Mouse (Mus musculus) spleen, adult 12 weeks (tissue): ENCODE data around the gene Cc2d1a.
A peak's percentile ranks its signal among the peaks of the same experiment; 100 is the strongest.

Experiments
- DNase-seq: peaks from one replicate; pipeline ENCODE4 v3.0.0; 2022; ENCODE audit warnings: low spot score

Gene Cc2d1a

DNA sequence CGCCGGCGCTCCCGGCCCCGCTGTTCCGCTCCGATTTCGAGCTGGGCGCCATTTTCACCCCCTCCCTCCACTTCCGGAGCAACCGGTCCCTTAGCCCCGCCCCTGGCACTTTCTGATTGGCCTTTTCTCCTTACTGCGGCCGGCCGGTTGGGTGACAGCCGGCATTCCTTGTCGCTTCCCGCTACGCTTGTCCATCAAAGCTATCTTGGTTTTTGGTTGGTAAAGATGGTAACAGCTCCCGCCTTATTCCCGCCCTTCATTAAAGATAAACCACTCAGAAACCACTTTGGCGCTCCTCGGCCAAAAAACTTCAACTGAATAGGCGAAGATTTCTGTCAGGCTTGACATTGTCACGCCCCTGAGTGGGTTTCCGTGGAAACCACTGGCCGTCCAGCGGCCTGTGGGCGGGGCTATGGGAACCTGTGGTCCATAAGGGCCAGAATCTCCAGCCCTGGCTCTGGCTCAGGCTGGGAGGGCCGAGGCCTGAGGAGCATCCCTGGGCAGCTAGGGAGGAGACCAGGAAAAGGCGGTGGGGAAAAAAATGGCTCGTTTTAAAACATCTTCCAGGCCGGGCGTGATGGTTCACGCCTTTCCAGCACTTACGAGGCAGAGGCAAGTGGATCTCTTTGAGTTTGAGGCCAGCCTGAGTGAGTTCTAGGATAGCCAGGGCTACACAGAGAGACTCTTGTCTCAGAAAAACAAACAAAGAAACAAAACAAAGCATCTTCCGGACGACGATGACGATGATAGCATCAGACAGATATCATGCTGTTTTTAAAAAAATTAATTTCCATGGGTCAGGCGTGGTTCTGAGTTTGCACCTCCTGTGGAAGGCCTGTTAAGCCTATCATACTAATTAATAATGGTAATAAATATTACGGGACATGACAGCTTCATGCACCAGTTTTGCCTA lies 42.8 kb downstream of the Cc2d1a start, which contains the start of gene Dcaf15:
Gene Dcaf15, minus strand, starts transcription at position 72 of the 913 bp plus-strand sequence.
- DNase-seq = peak; percentile 94

DNA sequence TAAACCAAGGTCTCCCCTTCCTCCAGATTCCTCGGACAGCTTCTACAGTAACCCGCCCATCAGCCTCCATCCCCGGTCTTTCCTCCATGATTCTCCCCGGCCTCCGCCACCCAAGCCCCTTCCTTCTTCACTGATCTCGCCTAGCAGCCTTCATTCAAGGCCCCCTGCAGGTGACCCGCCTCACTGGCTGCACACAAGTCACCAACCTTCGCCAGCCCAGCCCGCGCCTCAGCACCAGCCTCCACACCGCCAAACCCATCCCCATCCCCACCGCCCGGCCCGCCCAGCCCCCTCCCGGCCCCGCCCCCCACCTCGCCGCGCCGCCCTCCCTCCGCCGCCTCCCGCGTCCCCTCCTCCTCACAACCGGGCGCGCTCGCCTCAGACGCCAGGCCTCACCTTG lies 43.5 kb downstream of the Cc2d1a start:
- no peak for DNase-seq

DNA sequence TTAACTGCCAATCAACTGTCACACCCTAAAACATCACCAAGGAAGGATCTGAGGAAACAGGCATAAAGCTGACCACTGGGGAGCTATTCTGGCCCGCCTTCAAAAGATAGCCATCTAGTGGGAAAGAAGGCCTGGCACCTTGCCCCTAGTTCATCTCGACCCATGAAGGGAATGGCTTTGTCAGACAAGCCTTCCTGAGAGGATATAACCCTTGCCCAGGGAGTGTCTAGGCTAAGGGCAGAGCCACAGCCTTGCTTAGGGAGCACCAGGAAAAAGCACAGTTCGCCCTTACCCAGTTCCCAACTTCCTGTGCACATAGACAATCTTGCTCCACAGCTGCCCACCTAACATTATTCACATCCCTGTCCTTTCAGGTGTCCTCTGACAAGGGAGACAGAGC lies 44.1 kb downstream of the Cc2d1a start:
- no peak for DNase-seq

DNA sequence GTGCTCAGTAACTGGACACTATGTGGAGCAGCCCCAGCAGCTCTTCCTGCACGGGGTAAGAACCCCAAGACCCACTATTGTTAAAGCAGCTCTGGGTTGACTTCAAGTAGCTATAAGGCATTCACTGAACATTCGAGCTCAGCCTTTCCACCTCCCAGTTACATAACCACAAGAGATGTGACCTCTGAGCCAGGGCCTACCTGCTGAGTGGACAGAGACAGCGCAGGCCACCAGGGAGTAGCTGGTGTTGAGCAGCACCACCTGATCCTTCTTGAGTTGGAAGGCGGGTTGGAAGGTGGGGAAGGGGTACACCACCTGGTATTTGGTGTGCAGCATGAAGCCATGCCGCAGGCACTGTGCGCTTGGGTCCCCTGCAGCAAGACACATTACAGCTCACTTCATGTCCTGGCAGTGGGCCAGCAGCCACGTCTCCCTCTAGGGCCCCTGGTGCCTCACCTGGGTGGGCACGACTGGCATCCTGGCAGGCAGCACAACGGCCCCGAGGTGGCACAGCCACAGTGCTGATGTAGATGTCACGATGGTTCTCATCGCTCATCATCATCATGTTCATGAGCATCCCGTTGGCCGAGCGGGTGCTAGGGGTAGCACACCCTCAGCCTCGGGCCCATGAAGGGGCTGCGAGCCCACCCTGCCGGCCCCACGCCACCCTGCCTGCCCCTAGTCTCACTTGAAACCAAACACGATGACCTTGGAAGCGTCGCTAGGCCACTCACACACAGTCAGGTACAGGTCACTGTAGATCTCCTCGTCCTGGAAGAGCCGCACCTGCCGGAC lies 46.1 kb downstream of the Cc2d1a start:
- no peak for DNase-seq

DNA sequence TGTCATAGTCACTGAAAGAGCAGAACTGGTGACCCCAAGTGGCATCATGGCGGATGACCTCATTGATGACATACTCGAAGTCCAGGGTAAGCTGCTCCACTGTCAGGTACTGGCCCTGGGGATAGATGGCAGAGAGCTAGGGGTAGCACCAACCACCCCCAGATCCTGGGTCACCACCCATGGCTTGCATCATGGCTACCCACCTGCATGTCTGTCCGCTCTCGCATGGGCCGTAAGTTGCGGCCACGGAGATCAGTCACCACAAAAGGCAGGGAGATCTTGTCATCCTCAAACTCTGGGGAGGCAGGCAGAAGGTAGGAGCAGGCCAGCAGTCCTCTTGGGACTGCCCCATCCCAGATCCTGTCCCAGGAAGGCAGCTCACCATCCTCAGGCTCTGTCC lies 49.4 kb downstream of the Cc2d1a start:
- DNase-seq = no peak

DNA sequence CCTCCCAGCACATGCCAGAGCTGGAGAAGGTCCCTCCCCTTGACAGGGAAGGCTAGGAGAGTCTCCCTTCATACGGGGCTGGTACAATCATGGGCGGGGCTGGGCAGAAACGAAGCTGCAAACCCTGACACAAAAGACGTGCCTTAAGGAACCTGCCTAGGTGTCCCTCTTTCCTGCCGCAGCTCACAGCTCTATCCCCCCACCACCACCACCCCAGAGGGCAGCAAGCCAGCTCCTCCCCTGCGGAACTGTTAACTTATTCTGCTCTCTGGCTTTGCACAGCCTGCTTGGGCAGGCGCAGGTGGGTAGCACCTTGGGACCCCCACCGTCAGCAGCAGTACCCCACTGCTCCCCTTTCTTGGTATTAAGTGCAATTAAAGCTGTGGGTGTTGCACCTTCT lies 51.7 kb downstream of the Cc2d1a start:
- DNase-seq = no peak

DNA sequence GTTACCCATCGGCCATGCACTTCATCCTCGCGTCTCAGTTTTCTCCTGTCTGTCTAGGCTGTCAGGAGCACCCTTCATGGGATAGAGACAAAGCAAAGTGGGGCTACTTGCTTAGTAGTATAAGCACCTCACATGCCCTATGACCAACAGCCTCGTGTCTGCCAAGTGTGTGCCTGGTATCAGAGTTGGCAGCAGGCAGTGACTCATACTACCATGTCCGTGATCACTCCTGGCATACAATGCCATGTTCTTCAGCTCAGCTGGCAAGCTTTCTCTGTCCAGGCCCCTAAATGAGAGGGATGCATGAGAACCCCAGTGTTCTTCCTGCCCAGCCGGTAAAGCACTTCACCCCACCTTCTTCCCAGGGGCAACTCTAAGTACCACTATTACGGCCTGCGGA lies 57.2 kb downstream of the Cc2d1a start:
- DNase-seq = no peak

DNA sequence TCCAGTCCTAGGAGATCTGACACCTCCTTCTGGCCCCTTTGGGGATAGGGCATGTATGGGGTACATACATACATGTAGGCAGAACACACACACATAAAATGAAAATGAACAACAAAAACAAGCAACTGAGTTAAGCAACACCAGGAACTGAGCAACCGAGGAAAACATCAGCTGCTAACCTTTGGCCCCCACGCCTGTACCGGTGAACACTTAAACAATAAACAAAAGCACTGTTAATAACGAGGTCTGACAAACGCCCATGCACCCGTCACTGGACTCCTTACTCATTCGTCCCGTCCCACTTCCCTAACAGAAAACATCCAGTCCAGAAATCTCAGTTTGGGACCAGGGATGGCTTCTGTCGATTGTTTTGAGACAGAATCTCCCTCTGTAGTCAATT lies 58.5 kb downstream of the Cc2d1a start:
- DNase-seq = no peak

DNA sequence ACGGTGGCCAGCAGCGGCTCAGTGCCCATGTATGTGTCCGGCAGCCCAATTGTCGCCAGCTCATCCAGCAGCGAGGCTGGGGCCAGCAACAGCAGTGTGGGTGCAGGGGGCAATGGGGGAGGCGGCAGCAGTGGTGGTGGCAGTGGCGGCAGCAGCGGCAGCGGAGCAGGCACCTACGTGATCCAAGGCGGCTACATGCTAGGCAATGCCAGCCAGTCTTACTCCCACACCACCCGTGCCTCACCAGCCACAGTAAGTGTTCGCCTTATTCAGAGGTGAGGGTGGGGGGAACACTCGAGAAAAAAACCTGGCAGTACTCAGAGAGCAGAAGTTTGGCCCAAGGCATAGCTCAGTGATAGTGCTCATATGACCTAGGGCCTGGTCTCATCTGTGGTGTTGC lies 59.9 kb downstream of the Cc2d1a start:
- DNase-seq = no peak

DNA sequence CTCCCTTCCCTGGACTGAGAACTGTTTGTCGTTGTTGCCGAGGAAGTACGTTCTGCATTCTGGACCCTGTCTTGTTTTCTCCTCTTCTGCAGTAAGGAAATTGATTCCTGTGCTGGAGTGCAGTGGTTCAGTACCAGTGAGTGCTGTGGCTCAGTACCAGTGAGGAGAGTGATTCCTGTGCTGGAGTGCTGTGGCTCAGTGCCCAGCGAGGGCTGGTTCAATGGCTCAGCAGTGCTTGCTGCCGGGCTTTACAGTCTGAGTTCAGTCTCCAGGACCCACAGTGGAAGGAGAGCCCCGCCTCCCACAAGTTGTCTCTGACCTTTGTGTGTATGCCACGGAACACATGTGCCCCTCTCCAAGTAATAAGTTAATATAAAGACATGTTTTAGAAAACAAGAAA lies 60.6 kb downstream of the Cc2d1a start:
- no peak for DNase-seq

DNA sequence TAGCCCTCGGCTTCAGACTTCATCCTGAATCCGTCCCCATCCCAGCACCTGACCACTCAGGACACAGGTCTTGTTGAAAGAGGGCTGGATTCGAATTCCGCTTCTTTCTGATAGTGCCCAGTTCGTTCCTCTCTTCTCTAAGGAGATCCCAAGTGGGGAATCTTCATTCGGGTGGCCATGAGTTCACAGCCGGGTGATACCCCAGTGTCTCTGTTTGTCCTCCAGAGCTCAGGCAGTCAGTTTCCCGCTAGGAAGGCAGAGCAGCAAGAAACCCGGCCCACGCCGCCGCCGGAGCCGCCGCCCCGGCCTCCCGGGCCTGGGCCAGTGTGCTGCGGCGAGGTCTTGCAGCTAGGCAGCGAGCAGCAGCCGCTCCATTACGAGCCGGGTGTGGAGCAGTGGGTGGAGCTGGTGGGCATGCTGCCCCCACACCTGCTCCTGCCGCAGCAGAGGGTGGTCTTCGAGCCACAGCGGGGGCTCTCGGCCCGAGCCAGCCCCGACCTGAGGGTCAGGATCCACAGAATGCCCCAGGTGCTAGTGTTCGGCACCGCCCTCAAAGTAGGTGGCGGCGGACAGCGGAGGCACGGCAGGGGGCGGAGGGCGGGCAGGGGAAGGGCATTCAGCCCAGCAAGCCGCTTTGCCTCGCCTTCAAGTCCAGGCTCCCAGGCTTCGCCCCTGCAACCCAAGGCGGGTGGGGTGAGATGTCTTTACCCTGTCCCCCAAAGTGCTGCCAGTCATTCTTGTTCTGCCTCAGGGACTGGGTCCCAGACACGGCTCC lies 63.2 kb downstream of the Cc2d1a start:
- no peak for DNase-seq

DNA sequence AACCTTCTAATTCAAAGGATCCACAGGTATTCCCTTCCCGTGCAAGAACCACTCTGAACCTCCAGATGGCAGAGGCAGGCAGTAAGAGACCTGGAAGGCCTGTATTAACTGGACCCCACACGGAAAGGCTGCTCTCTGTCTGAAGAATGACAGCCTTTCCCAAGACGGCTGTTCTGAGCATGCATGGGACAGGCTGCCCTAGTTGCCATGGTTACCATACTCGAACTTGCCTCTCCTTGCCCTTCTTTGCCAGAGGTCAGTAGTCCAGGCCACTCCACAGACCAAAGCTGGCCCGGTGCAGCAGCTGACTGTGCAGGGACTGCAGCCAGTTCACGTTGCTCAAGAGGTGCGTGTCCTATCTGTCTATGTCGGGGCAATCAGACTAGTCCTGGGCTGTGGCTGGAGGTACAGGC lies 63.9 kb downstream of the Cc2d1a start:
- DNase-seq = no peak
